Mouse (Mus musculus) embryonic fibroblast, embryonic 13.5 days (primary cell): Measurements from ENCODE around the gene 3110009E18Rik.

ENCODE experiments used
- CTCF ChIP-seq: IDR thresholded peaks from 2 replicates; pipeline ENCODE4 v1.5.1; 2011; ENCODE audit warnings: mild to moderate bottlenecking, control low read depth, low read length, moderate library complexity, borderline replicate concordance; ENCODE audit not compliant: insufficient read depth
- POLR2A ChIP-seq: IDR thresholded peaks from 2 replicates; pipeline ENCODE4 v1.6.1; 2011; ENCODE audit warnings: low read depth, mild to moderate bottlenecking, control low read depth, low read length, moderate library complexity

- no peak for TF ChIP-seq CTCF
- TF ChIP-seq POLR2A = no peak
Measured at GRCm38 (mm10) chr1:120083921-120084517, 37.0 kb upstream of the 3110009E18Rik start.
